Mouse (Mus musculus) left cerebral cortex, postnatal 14 days (tissue): ENCODE measurements at regions not wholly inside any gene's neighbourhood (a gene's known extent, or its start where the extent isn't known, plus 50 kb on each side); places are given as distances from the start of the nearest gene placed in this dataset.

Experiments used
- DNase-seq, 2 experiments: peaks; one replicate each; pipeline ENCODE4 v3.0.0; 2021 to 2022; ENCODE audit warnings: low spot score in 2 of 2, mixed read lengths in 1 of 2
- intact Hi-C: fragments of 180-260 bp; cut with DNase I; formaldehyde crosslinking; loops from one replicate; pipeline ENCODE4 v1.15.1; 2025

DNA sequence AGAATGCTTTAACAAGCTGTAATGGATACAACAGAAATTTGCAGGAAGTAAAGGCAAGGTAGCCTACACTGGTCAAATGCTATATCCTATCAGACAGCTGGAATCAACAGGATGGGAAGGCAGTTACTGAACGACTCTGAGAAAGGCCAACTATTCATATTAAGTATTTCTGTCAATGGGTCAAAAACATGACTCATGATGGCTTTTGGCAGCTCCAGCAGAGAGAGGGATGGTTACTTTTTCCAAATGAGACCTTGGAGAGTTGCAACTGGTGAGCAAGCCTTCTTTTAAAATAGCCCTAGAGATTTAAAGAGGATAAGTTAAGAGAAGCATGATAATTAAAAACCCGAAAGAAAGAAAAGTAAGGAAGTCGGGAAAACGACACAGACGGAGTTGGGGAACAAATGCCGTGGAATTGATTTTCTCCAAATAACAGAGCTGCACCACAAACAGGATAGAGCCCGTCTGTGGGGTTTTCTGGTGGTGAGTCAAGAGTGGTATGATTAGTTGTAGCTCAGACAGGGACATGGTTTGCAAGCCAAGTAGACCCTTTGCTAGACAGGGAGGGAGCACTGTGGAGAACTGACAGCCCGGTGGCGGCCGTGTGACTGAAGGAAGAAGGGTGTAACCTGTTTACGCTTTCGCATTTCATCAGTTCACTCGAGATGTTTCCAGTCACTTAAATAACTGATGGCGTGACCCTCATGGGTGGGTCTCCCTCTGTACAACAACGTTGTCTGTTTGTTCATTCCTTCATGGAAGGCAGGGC lies 3638.1 kb upstream of the Gm7489 start:
- intact Hi-C loops = no loop called here
- no peak for DNase-seq

DNA sequence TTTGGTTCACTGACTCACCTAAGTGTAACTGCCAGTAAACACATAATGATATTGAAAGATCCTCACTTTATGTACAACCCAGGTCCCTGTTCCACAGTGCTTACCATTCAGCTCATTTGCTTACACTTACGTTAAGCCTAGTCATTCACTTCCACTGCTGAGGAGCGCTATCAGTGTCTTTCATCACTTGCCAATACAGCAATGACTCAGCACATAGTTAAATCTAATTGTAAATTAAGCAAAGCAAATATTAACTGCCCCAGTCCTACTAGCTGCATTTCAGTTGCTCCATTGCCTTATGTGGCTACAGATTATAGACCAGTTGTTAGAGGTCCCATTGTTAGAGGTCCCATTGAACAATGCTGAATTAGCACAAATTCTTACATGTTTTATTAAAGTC lies 3624.6 kb upstream of the Gm7489 start:
- intact Hi-C loops = no loop called here
- DNase-seq = no peak

DNA sequence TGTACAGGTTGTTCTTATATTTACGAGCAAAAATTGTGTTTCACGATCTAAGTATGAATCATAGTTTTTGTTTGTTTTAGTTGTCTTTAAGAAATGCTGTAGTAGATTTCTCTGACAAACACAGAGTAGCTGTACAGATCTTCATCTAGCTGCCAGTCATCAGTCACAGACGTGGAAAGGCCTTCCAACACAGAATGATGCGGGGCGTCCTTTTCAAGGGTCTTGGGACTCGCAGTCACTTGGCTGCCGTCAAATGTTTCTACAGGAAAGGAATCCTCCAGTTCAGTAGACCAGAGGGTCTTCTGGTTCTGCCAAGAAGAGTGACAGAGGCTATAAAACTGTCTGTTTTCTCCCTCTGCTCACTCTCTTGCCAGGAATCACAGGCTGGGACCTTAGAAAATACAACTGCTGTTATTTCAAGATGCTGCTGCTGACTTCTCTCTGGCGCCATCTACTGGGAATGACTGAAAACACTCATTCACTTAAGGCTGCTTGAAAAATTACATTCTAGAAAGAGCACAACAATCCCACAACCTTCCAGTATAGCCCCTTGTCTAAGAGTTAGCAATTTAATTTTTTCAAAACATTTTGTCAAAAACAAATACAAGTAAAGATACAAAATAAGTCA lies 3623.3 kb upstream of the Gm7489 start:
- intact Hi-C loops = no loop called here
- peak; percentile 81 to 84 for DNase-seq

DNA sequence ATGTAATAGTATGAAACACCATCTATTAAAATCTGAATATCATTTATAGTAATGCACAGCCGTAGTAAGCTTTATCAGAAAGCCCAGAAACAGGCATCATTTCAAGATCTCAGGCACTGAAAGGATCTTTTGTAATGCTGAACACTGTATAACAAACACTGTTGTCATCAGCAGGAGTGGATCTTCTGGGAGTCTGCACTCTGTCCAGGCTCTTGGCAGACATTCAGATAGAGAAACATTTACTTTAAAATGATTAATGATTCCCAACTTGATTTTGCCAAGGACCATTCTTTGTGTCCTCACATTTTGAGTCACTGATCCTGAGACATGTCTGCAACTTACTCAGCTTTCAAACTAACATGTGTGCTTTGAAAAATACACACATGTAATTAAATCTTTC lies 3617.2 kb upstream of the Gm7489 start:
- no peak for DNase-seq
- intact Hi-C loops = no loop called here

DNA sequence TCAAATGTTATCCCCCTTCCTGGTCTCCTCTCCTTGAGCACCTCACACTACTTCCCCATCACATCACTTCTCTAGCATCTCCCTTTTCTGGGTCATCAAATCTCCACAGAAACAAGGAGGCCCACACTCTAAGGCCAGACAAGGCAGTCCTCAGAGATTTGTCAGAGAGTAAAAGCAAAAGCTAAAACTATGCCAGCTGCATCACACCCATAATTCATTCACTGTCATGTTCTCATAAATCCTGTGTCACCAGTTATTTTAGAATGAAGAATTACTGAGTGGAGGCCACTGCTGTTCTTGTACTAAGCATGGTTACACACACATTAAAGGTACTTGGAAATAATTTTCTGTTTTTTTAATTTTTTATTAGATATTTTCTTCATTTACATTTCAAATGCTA lies 3613.1 kb upstream of the Gm7489 start:
- peak in 1 of 2 experiments; percentile 8 for DNase-seq
- intact Hi-C loops = no loop called here

DNA sequence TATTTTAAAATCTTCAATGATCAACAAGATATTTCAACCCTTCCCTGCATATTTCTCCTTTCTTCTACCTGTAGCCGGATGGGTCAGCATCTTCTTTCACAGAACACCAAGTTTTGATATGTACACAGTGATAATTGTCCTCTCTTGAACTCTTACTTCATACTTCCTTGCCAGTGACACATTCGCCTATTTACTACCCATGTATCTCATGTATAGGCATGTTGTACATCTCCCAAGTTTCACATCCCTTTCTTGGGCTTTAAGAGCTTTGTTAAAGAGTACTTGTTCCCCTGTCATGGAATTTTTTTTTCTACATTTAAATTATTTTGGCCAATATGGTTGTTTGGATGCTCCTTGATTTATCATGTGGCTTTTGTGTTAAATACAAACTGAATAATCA lies 3602.1 kb upstream of the Gm7489 start:
- DNase-seq = no peak
- intact Hi-C loops = no loop called here

DNA sequence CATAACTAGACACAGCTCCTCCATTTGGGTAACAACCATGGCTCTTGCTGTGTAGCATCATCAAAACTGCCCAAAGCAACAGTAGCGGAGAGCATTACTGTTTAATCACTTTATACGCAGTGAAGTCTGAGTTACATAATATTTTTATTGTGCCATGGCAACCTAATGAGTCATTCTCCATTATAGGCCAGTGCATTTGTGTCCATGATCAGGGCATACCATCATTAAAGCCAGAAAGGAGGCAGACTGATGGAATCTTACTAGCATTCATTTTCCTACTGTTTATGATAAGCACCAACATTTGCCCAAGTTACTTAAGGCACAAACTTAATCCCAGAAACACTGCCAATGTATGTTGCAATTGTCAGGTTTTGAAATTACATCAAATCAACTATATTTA lies 3601.2 kb upstream of the Gm7489 start:
- DNase-seq = no peak
- intact Hi-C loops = no loop called here

DNA sequence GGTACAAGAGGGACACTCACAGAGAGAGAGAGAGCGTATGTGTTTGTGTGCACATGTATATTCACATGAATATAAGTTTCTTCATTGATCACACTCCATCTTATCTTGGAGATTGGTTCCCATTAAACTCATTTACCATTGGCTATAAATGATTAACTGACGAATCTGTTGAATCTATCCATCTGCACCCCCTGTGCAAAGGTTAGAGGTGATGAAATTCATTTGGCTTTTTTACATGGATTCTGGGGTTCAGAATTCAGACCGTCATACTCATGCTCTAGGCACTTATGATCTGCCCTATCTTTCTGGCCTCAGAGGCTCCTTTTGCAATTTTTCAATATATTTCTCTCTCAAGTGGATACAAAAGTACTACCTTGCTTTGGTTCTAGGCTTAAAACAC lies 3582.9 kb upstream of the Gm7489 start:
- intact Hi-C loops = no loop called here
- DNase-seq = no peak

DNA sequence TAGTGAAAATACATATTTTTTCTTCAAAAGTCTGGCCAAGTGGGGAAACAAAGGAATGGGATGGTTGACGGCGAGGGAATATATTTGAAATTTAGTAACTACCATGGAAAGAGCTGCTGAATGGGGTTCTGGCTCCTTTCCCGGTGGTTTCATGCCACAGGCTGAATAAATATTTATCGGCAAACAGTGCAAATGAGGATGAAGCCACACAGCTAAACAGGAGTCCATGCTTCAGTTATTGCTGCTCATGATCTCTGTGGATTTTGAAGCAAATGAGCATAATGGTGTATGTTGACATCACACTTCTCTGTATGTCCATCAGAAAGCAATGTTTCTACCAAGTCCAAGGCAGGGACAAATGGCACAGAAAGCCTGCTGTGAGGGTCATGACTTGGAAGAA lies 3580.6 kb upstream of the Gm7489 start:
- intact Hi-C loops = no loop called here
- DNase-seq = no peak

DNA sequence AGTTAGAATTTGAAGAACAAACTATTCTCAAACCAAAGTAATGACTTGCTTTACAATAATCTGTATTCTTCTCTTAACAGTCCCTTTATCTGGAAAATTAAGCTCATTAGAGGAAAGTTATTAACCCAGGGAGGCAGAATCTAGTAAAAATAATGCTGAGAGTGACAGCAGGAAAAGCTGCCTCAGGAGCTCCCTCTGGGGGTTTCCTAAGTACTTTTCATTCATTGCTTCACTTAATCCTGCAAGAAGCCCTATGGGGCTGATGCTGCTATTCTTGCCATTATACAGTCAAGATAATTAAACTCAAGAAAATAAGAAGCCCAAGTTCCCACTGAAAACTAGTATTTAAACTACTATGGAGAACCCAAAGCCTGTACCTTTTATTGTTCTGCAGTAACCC lies 3563.9 kb upstream of the Gm7489 start:
- no peak for DNase-seq
- intact Hi-C loops = no loop called here

DNA sequence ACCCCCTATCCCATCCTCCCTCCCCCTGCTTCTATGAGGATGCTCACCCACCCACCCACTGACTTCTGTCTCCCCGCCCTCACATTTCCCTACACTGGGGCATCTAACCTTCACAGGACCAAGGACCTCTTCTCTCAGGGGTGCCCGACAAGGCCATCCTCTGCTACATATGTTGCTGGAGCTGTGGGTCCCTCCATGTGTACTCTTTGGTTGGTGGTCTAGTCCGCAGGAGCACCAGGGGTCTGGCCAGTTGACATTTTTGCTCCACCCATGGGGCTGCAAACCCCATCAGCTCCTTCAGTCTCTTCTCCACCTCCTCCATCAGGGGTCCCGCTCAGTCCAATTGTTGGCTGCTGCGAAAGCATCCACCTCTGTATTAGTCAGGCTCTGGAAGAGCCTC lies 3539.2 kb upstream of the Gm7489 start:
- no peak for DNase-seq
- intact Hi-C loops = no loop called here

DNA sequence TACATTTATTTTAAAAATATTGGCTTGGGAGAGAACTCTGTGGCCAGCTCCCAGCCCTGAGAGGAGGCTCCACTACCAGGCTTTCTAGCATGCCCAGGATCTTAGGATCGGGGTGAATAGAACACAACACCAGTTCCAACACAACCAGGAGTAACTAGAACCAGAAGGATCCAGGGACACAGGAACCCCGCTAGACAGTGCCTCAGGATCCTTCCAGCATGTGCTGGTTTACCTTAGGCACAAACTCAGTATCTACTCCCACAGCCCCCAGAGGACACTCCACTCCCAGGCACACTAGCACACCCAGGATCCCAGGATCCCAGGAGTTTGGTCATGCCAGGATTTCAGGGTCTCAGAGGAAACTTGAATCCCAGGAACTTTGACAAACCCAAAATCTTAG lies 3537.8 kb upstream of the Gm7489 start:
- DNase-seq = no peak
- intact Hi-C loops = no loop called here

DNA sequence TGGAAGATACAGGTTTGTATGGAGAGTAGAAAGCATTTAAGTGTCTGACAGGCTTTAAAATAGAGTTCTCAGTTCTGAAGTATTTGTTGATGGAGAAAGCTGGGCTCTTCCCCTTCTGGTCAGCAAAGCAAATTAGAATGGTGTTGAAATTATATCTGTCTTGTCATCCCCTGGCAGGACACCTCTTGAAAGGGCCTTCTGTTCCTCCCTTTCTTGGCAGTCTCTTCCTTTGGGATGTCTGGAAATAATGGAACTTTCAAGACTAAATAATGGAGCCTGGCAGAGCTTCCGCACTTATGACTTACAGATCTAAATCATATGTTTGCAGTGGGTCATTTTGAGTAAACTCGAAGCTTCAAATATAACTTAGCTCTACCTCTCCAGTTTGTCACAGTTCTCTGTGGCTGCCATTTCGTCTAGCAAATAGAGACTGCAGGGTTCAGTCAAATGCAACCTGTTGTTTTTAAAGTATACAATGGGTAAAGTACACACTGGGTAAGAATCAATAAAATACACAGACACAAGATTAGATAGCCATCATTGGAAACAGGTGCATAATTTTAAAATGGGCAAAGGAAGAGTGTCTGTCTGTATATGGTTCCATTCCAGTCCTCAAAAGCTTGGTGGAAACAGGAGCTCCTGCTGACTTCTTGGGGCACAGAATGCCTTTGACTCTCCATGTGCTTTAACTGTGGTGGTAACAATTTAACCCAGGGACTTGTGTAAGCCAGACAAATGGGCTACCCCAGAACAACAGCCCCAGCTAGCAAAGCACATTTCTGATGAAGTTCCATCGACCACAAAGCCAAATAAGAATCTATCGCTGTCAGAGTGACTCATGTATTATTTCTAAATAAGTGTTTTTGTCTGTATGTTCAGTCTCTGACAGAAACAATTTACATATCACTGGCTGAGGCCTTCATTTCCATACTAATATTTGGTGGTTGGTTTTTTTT lies 3524.4 kb upstream of the Gm7489 start:
- intact Hi-C loops = no loop called here
- no peak for DNase-seq

DNA sequence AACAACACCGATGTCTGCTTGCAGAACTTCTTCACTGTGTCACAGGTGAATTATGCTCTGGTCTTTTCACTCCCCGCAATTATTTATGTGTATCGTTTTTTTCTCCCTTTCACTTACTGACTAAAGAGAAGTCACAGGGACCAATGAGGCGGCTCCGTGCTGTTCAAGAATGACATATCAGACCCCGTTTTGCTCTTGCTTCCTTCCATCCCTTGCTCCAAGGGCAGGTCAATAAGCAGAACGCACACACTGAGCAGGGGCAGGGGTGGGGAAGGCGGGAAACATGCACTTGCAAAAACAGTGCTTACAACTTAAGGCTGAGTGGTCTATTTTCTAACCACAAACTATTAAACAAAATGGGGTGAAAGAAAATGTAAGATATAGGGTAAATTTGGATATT lies 3523.4 kb upstream of the Gm7489 start:
- DNase-seq = no peak
- intact Hi-C loops = no loop called here

DNA sequence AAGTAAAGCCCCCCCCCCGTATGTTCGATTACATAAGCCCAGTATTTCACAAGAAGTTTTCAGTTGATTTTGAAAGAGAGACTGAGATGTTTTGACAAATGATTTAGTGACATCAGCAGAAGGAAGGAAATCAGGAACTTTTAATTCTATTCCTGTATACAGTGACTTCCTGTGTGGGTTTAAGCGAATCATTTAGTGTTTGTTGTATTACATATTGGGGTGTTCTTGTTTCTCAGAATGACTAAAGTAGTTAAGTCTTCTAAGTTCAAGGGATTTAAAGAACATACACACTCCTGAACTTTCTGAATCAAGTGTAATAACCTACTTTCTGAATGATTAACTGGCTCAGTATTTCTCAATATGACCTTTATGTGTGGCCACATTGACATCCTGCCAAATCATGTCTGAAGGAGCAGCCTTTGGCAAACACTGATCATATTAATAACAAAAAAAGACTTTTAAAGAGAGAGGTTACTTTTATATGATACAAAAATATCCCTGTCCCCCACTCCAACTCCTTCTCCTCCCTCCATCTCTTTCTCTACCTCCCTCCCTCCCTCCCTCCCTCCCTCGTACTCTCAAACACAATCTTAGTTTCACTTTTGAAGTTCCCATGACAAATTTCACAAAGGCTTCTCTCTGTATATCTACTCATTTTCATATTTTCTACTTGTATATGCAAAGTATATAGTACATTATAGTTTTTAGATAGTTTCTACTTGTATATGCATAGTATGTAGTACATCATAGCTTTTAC lies 3522.8 kb upstream of the Gm7489 start:
- no peak for DNase-seq
- intact Hi-C loops = no loop called here

DNA sequence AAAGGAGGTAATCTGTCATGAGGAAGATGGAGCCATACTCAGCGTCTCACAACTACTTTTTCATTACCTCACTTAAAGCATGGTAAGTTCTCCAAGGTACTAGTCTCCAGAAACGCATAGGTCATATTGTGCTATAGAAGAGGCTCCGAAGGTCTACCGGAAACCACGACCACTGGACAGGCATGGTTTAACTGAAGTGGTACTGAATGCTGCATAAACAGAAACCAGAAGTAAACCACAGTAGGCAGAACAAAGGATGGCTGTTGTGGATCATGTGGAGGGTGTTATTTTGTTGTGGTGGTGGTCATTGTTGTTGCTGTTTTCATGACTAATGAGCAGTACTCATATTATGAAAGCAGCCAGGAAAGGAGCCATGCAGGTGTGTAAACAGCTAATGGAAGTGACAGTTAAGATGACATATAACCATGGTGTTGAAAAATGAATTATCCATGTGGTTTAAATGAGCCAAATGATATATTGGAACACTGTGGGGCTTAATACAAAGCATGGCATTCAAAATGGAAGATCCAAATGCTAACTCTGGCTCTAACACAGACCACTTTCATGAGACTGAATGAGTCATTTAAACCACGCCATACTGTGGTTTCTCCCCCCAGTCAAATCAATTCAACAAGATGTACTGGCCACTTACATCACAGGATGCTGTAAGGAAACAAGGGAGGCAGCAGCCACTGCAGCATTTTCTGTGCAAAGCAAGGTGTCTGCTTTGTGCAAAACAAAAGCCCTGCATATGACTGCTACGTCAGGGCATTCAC lies 3484.5 kb upstream of the Gm7489 start:
- intact Hi-C loops = no loop called here

DNA sequence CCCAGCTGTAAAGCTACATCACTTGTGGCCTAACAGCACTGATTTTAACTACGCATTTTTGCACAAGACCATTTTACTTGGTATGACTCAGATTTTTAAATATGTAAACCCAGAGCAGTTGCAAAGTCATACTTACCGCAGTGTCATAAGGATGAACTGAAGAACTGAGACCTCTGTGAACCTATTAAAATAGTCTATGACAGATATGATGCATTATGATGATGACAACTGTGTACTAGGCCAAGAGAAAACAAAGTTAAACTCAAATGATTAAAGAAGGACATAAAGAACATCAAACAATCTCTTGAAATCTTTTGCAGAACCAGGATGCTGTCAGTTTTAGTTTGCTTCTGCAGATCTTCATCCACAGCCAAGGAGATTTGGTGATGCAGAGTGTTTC lies 3483.3 kb upstream of the Gm7489 start:
- intact Hi-C loops = no loop called here
- no peak for DNase-seq

More for the DNA sequence above, 3484.5 kb upstream of the Gm7489 start:
- DNase-seq = no peak

DNA sequence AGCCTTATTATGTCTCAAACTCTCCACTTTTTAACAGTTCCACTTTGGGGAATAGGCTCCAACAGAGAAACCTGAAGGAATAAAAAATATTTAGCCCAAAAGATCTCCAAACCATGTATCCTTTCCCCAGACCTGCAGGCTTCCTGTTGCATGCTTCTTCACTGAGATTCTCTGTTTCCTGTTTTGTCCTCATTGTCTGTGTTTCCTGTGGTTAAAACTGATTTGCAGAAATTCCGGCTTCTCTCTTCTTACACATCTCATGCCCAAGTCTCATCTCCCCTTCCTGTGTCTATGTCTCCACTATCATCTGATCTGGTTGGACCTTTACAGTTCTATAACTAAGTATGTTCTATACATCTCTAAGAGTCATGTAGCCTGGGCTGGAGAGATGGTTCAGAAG lies 3482.2 kb upstream of the Gm7489 start:
- intact Hi-C loops = no loop called here
- DNase-seq = no peak

DNA sequence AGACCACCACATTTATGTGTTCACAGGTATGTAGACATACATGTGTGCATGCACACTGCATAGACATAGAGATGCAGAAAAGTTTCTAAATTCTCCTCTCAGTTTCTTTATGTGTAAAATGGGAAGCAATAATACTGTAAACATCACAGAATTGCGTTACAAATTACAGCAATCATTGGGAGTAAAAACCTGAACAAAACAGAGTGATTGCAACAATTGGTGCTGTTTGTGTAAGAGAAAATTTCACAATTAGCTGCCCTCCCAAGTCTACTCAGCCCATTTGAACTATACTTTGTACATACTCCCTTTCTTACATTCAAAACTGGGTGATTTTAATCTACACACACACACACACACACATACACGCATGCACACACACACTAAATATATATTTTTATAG lies 3480.8 kb upstream of the Gm7489 start:
- intact Hi-C loops = no loop called here

More for the DNA sequence above, 3480.8 kb upstream of the Gm7489 start:
- DNase-seq = no peak
